Mouse (Mus musculus) colon, adult 2 months (tissue): ENCODE results near the gene Nxpe2. TPM values are rescaled to one million over a fixed set of nuclear protein-coding genes. Genes with fewer than 3 reads are reported as not detected.

ENCODE experiments used
- polyA plus RNA-seq: library from polyadenylated mRNA; depleted of rRNA; stranded (reverse); fragments of >200 nt; gene quantifications from 2 replicates; pipeline ENCODE4 v1.2.3, GENCODE M21; 2012; rRNA removed

Gene Nxpe2
- 44.9 and 51.6 TPM in 2 replicates for polyA plus RNA-seq

DNA sequence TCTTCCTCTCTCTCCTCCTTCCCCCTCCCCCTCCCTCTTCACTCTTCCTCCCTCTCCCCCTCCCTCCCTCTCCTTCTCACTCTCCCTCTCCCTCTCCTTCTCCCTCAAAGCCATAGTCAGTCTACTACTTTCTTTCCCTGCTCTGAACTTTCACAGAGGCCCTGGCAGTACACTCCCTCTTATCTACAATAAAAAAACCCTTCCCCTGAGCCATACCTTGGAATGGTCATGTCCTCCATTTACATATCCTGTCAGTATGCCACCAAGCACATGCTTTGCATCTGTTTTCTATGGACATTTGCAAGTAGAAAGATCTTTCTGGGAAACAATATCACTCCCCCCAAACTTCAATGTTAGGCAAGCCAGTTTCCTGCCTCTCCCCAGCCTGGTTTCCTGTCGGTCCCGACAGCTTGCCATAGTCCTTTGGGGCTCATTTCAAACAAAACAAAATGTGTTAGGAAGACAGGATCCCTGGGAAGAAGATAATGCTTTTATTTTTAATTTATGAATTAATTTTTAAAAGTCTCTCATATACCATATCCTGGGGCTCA, at the start of gene Nxpe2:
Gene Nxpe2, minus strand, starts transcription at position 307 of the 551 bp plus-strand sequence.

Other genes starting within 250 kb of the Nxpe2 start
- gene Nxpe4, start 191.4 kb downstream of the Nxpe2 start, polyA plus RNA-seq = 6.5 and 9.7 TPM in 2 replicates
- 67.1 and 77.5 TPM in 2 replicates for gene Rexo2, start 127.2 kb upstream of the Nxpe2 start, polyA plus RNA-seq
- gene Rbm7, start 141.8 kb upstream of the Nxpe2 start, polyA plus RNA-seq = 11.3 and 13.1 TPM in 2 replicates
- gene Gm5617, start 142.0 kb upstream of the Nxpe2 start, polyA plus RNA-seq = 71.4 and 83.0 TPM in 2 replicates